Mouse (Mus musculus): ENCODE measurements around the gene Elp4. TPM values are rescaled to one million over a fixed set of nuclear protein-coding genes. Genes with fewer than 3 reads are reported as not detected.
A peak's percentile ranks its signal among the peaks of the same experiment; 100 is the strongest.

Gene Elp4
- polyA plus RNA-seq, 1 experiment = not detected

GRCm38 (mm10) chr2:105678880-105679321 is 225.5 kb downstream of the Elp4 start:
- TF ChIP-seq POLR2A (IDR thresholded peaks at IDR 0.05; ENCODE audit: insufficient read depth, low read depth, low read length) = no peak
- TF ChIP-seq CTCF (IDR thresholded peaks at IDR 0.05; ENCODE audit: insufficient read depth, low read depth, low read length) = no peak
- 43% methylated on average over 7 of the region's 7 CpGs for WGBS
- H3K4me1 ChIP-seq (ENCODE audit: control insufficient read depth, insufficient read depth, low read length) = peaks cover 31% of the 10 kb centered on the region
- H3K27ac ChIP-seq (ENCODE audit: insufficient read depth, low read depth, low read length) = peak overlapping the region; percentile 69
- H3K4me3 ChIP-seq (ENCODE audit: insufficient read depth, low read depth, low read length) = peak overlapping the region; percentile 31

- WGBS = 28% methylated on average over 4 of the region's 4 CpGs
- no peak overlapping the region for H3K27ac ChIP-seq (ENCODE audit: insufficient read depth, low read depth, low read length)
- no peak for TF ChIP-seq CTCF (IDR thresholded peaks at IDR 0.05; ENCODE audit: insufficient read depth, low read depth, low read length)
- no peak for TF ChIP-seq POLR2A (IDR thresholded peaks at IDR 0.05; ENCODE audit: insufficient read depth, low read depth, low read length)
- peaks cover 31% of the 10 kb centered on the region for H3K4me1 ChIP-seq (ENCODE audit: control insufficient read depth, insufficient read depth, low read length)
- H3K4me3 ChIP-seq (ENCODE audit: insufficient read depth, low read depth, low read length) = no peak overlapping the region
These were observed 226.1 kb downstream of the Elp4 start for GRCm38 (mm10) chr2:105678306-105678705.

- H3K27ac ChIP-seq (ENCODE audit: insufficient read depth, low read depth, low read length) = peak overlapping the region; percentile 87
- WGBS = 26% methylated on average over 11 of the region's 11 CpGs
- H3K4me3 ChIP-seq (ENCODE audit: insufficient read depth, low read depth, low read length) = peak overlapping the region; percentile 41
- TF ChIP-seq CTCF (IDR thresholded peaks at IDR 0.05; ENCODE audit: insufficient read depth, low read depth, low read length) (no peak), POLR2A (IDR thresholded peaks at IDR 0.05; ENCODE audit: insufficient read depth, low read depth, low read length) (no peak)
- H3K4me1 ChIP-seq (ENCODE audit: control insufficient read depth, insufficient read depth, low read length) = peaks cover 31% of the 10 kb centered on the region
These were observed 226.8 kb downstream of the Elp4 start for GRCm38 (mm10) chr2:105677434-105678105.

GRCm38 (mm10) chr2:105676909-105677433 is 227.4 kb downstream of the Elp4 start:
- no peak for TF ChIP-seq CTCF (IDR thresholded peaks at IDR 0.05; ENCODE audit: insufficient read depth, low read depth, low read length)
- Histone ChIP-seq H3K27ac (ENCODE audit: insufficient read depth, low read depth, low read length) (peak overlapping the region; percentile 87), H3K4me3 (ENCODE audit: insufficient read depth, low read depth, low read length) (peak overlapping the region; percentile 64), H3K4me1 (ENCODE audit: control insufficient read depth, insufficient read depth, low read length) (peaks cover 31% of the 10 kb centered on the region)
- WGBS = 14% methylated on average over 11 of the region's 11 CpGs

GRCm38 (mm10) chr2:105676080-105676908 is 228.1 kb downstream of the Elp4 start:
- Histone ChIP-seq H3K27ac (ENCODE audit: insufficient read depth, low read depth, low read length) (peak overlapping the region; percentile 87), H3K4me1 (ENCODE audit: control insufficient read depth, insufficient read depth, low read length) (peaks cover 29% of the 10 kb centered on the region), H3K4me3 (ENCODE audit: insufficient read depth, low read depth, low read length) (peak overlapping the region; percentile 64)
- TF ChIP-seq CTCF (IDR thresholded peaks at IDR 0.05; ENCODE audit: insufficient read depth, low read depth, low read length) (no peak), POLR2A (IDR thresholded peaks at IDR 0.05; ENCODE audit: insufficient read depth, low read depth, low read length) (no peak)
- under 1% methylated on average over 77 of the region's 77 CpGs for WGBS

- peak overlapping the region; percentile 87 for H3K27ac ChIP-seq (ENCODE audit: insufficient read depth, low read depth, low read length)
- 1% methylated on average over 11 of the region's 11 CpGs for WGBS
- no peak for TF ChIP-seq CTCF (IDR thresholded peaks at IDR 0.05; ENCODE audit: insufficient read depth, low read depth, low read length)
- TF ChIP-seq POLR2A (IDR thresholded peaks at IDR 0.05; ENCODE audit: insufficient read depth, low read depth, low read length) = no peak
- H3K4me1 ChIP-seq (ENCODE audit: control insufficient read depth, insufficient read depth, low read length) = peaks cover 24% of the 10 kb centered on the region
- H3K4me3 ChIP-seq (ENCODE audit: insufficient read depth, low read depth, low read length) = peak overlapping the region; percentile 64
These were observed 228.7 kb downstream of the Elp4 start for GRCm38 (mm10) chr2:105675730-105676079.

GRCm38 (mm10) chr2:105674875-105675729 is 229.3 kb downstream of the Elp4 start:
- peak; percentile 21; the same call in 1 of the 2 replicates for TF ChIP-seq POLR2A (IDR thresholded peaks at IDR 0.05; ENCODE audit: insufficient read depth, low read depth, low read length)
- no peak for TF ChIP-seq CTCF (IDR thresholded peaks at IDR 0.05; ENCODE audit: insufficient read depth, low read depth, low read length)
- 2% methylated on average over 49 of the region's 49 CpGs for WGBS
- peak overlapping the region; percentile 87 for H3K27ac ChIP-seq (ENCODE audit: insufficient read depth, low read depth, low read length)

GRCm38 (mm10) chr2:105674061-105674874 is 230.1 kb downstream of the Elp4 start:
- peaks cover 30% of the 10 kb centered on the region for H3K4me1 ChIP-seq (ENCODE audit: control insufficient read depth, insufficient read depth, low read length)
- peak overlapping the region; percentile 89 for H3K27ac ChIP-seq (ENCODE audit: insufficient read depth, low read depth, low read length)
- WGBS = 26% methylated on average over 36 of the region's 36 CpGs
- H3K4me3 ChIP-seq (ENCODE audit: insufficient read depth, low read depth, low read length) = peak overlapping the region; percentile 64
- TF ChIP-seq CTCF (IDR thresholded peaks at IDR 0.05; ENCODE audit: insufficient read depth, low read depth, low read length) = no peak
- TF ChIP-seq POLR2A (IDR thresholded peaks at IDR 0.05; ENCODE audit: insufficient read depth, low read depth, low read length) = no peak

More at GRCm38 (mm10) chr2:105674875-105675729, 229.3 kb downstream of the Elp4 start:
- H3K4me1 ChIP-seq (ENCODE audit: control insufficient read depth, insufficient read depth, low read length) = peaks cover 22% of the 10 kb centered on the region
- H3K4me3 ChIP-seq (ENCODE audit: insufficient read depth, low read depth, low read length) = peak overlapping the region; percentile 64
